ENCODE assay signal across 26 mouse cellular contexts in the genomic region with DNA sequence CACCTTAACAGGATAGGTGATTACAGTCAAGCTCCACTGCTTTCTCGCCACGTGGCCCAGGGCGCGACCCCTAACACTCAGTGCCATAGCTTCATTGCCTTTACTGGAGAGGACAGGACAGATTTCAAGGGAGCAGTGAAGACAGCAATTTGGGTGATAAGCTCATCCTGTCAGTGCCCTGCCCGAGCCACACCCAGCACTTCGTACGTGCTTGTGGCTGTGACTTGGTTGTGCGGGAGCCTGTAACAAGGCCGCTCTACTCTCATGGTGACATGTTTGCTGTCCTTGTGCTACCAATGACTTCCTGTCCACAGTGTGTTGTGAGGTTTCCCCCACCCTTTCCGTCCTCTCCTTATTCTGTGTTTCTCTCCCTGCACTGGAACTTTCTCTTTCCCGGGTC. TPM values are rescaled to one million over a fixed set of nuclear protein-coding genes. Genes with fewer than 3 reads are reported as not detected.
DNase-seq lines count a peak whose midpoint lies in the region; ATAC-seq lines count a peak whose summit lies in the region.
"Had no signal": no experiment of that assay in that cellular context is flagged by ENCODE, and none has a peak within 500 bp of the region (broad histone marks: within the 10 kb centered on the region; RNA-seq: fewer than 3 reads in every experiment).

No protein-coding gene starts in this region.

- ATAC-seq in embryonic facial prominence, embryonic 13.5 days (ENCODE audit: insufficient number of reproducible peaks, insufficient read depth, low FRiP score, low TSS enrichment, low read depth), result 0 out of 2 replicates have a peak, but pooled peaks have one; percentile 37
- no peak for ATAC-seq in megakaryocyte, adult 5-6 weeks (ENCODE audit: poor library complexity, severe bottlenecking)
- ATAC-seq in liver, embryonic 15.5 days (ENCODE audit: insufficient read depth), result peak; percentile 47; the same call in 1 of the 2 replicates
- ATAC-seq in monocyte, adult 5-6 weeks (replicated peaks; ENCODE audit: insufficient number of reproducible peaks, low FRiP score, low TSS enrichment, poor library complexity, severe bottlenecking), result 0 out of 2 replicates have a peak, but pooled peaks have one; percentile 22
- ATAC-seq in CD4-positive, CD25-positive, alpha-beta regulatory T cell, adult 4 months, result no peak
- ATAC-seq: activated CD4-positive, CD25-positive, alpha-beta regulatory T cell, adult 4 months; forebrain, embryonic 14.5 days; hindbrain, postnatal 0 days; midbrain, embryonic 16.5 days had no signal

- 96% methylated on average over 11 of the region's 11 CpGs for WGBS in embryonic facial prominence, embryonic 13.5 days
- 94% methylated on average over 11 of the region's 11 CpGs for WGBS in embryonic facial prominence, embryonic 10.5 days
- 38% methylated on average over 11 of the region's 11 CpGs for WGBS in liver, embryonic 15.5 days (ENCODE audit: insufficient replicate concordance)

- H3K36me3 ChIP-seq in embryonic facial prominence, embryonic 13.5 days, result no peaks in the 10 kb centered on the region
- H3K36me3 ChIP-seq in embryonic facial prominence, embryonic 10.5 days (replicated peaks), result no peaks in the 10 kb centered on the region
- peaks cover 15% of the 10 kb centered on the region for H3K36me3 ChIP-seq in megakaryocyte, embryonic 14.5 days (replicated peaks; ENCODE audit: low read length)
- H3K36me3 ChIP-seq in liver, embryonic 15.5 days (replicated peaks), result no peaks in the 10 kb centered on the region
- H3K36me3 ChIP-seq: hindbrain, embryonic 10.5 days; neural tube, embryonic 12.5 days had no signal

- no peak for DNase-seq in embryonic facial prominence, embryonic 10.5 days (ENCODE audit: low spot score)
- no peak for DNase-seq in embryo, embryonic 10.5 days (ENCODE audit: low spot score)
- DNase-seq: adrenal gland, adult 8-10 months; cerebellum, adult 2 months; cerebellum, postnatal 14 days; gastrocnemius, postnatal 14 days; heart, postnatal 14 days; kidney, adult 2 months; kidney, postnatal 36 days; lung, postnatal 4 days; thymus, adult 2 months; thymus, postnatal 4 days had no signal

- no peak overlapping the region for H3K4me3 ChIP-seq in embryonic facial prominence, embryonic 13.5 days
- H3K4me3 ChIP-seq in embryonic facial prominence, embryonic 10.5 days, result no peak overlapping the region
- peak overlapping the region; percentile 28 for H3K4me3 ChIP-seq in megakaryocyte, embryonic 14.5 days (replicated peaks)
- no peak overlapping the region for H3K4me3 ChIP-seq in liver, embryonic 15.5 days (replicated peaks)
- H3K4me3 ChIP-seq: hindbrain, embryonic 10.5 days; myocyte; neural tube, embryonic 12.5 days had no signal

- no peaks in the 10 kb centered on the region for H3K9me3 ChIP-seq in embryonic facial prominence, embryonic 13.5 days
- H3K9me3 ChIP-seq in embryonic facial prominence, embryonic 10.5 days, result no peaks in the 10 kb centered on the region
- no peaks in the 10 kb centered on the region for H3K9me3 ChIP-seq in megakaryocyte, embryonic 14.5 days
- H3K9me3 ChIP-seq in liver, embryonic 15.5 days (replicated peaks), result no peaks in the 10 kb centered on the region
- H3K9me3 ChIP-seq: hindbrain, embryonic 10.5 days; neural tube, embryonic 12.5 days had no signal

- no peak overlapping the region for H3K9ac ChIP-seq in embryonic facial prominence, embryonic 13.5 days
- H3K9ac ChIP-seq in liver, embryonic 15.5 days, result no peak overlapping the region
- H3K9ac ChIP-seq: neural tube, embryonic 12.5 days had no signal

- no peak overlapping the region for H3K27ac ChIP-seq in embryonic facial prominence, embryonic 13.5 days
- H3K27ac ChIP-seq in embryonic facial prominence, embryonic 10.5 days (replicated peaks), result no peak overlapping the region
- no peak overlapping the region for H3K27ac ChIP-seq in liver, embryonic 15.5 days (replicated peaks)
- H3K27ac ChIP-seq: hindbrain, embryonic 10.5 days; hindbrain, postnatal 0 days; neural tube, embryonic 12.5 days had no signal

- peaks cover 5% of the 10 kb centered on the region; the same call in 1 of the 2 replicates for H3K4me1 ChIP-seq in embryonic facial prominence, embryonic 13.5 days
- H3K4me1 ChIP-seq in embryonic facial prominence, embryonic 10.5 days, result peaks cover 5% of the 10 kb centered on the region; the same call in 1 of the 2 replicates
- peaks cover 29% of the 10 kb centered on the region for H3K4me1 ChIP-seq in megakaryocyte, embryonic 14.5 days
- H3K4me1 ChIP-seq in liver, embryonic 15.5 days (replicated peaks), result peaks cover 11% of the 10 kb centered on the region
- H3K4me1 ChIP-seq: neural tube, embryonic 12.5 days had no signal

- H3K27me3 ChIP-seq in embryonic facial prominence, embryonic 13.5 days, result no peaks in the 10 kb centered on the region
- no peaks in the 10 kb centered on the region for H3K27me3 ChIP-seq in embryonic facial prominence, embryonic 10.5 days (replicated peaks; ENCODE audit: low read depth, poor library complexity, severe bottlenecking)
- H3K27me3 ChIP-seq in megakaryocyte, embryonic 14.5 days (replicated peaks), result no peaks in the 10 kb centered on the region
- H3K27me3 ChIP-seq in liver, embryonic 15.5 days, result no peaks in the 10 kb centered on the region
- H3K27me3 ChIP-seq: neural tube, embryonic 12.5 days had no signal

- no peak overlapping the region for H3K4me2 ChIP-seq in embryonic facial prominence, embryonic 13.5 days
- no peak overlapping the region for H3K4me2 ChIP-seq in liver, embryonic 15.5 days
- H3K4me2 ChIP-seq: midbrain, embryonic 11.5 days; neural tube, embryonic 12.5 days had no signal

RNA-seq across cellular contexts. Expression of gene Pigk, which starts 20.2 kb away (rescaled TPM):
- polyA plus RNA-seq in embryonic facial prominence, embryonic 13.5 days (2015; fragmentation: Nextera tagmentation; extraction: Ambion mirVana), result 52.4 and 58.3 TPM in 2 replicates
- polyA plus RNA-seq in embryonic facial prominence, embryonic 10.5 days (2016; fragmentation: Nextera tagmentation; extraction: Ambion mirVana), result 32.4 and 34.1 TPM in 2 replicates
- polyA plus RNA-seq in megakaryocyte, embryonic 14.5 days (2012; ENCODE audit: insufficient read depth, low replicate concordance), result 5.0 and 8.5 TPM in 2 replicates
- total RNA-seq in megakaryocyte, adult 5-6 weeks (2015), result 41.4 and 56.0 TPM in 2 replicates
- total RNA-seq in megakaryocyte, adult 5-6 weeks (2017), result 37.8 and 49.9 TPM in 2 replicates
- polyA plus RNA-seq in liver, embryonic 15.5 days (2015; fragmentation: Nextera tagmentation; extraction: Ambion mirVana), result 20.6 and 23.5 TPM in 2 replicates
- total RNA-seq in monocyte, adult 5-6 weeks (2017), result 31.1 to 45.1 TPM (median 39.8 TPM) in 3 replicates
- polyA plus RNA-seq in CD4-positive, CD25-positive, alpha-beta regulatory T cell, adult 4 months (2017; shearing (Covaris generic)), result 10 to 100 TPM; 51.1 to 60.6 TPM

Comparison
In these comparisons a context has a peak if more than half of its experiments do, and no peak if none do; other contexts are left out.
1. ATAC-seq: peak in embryonic facial prominence, embryonic 13.5 days (single experiment), liver, embryonic 15.5 days (single experiment) and monocyte, adult 5-6 weeks (single experiment); none in megakaryocyte, adult 5-6 weeks (single experiment) and CD4-positive, CD25-positive, alpha-beta regulatory T cell, adult 4 months (single experiment).